Mouse (Mus musculus) spleen, postnatal 4 days (tissue): ENCODE data around the gene Stard5.

ENCODE experiments used
- DNase-seq, 2 experiments: peaks; one replicate each; pipeline ENCODE4 v3.0.0; 2022; ENCODE audit warnings: low spot score in 2 of 2

Stard5 gene

GRCm38 (mm10) chr7:83633856-83634255 lies 2.1 kb downstream of the Stard5 start:
- DNase-seq = no peak

- no peak for DNase-seq
Observed at GRCm38 (mm10) chr7:83635726-83636125, 4.0 kb downstream of the Stard5 start.

GRCm38 (mm10) chr7:83636425-83636824 lies 4.7 kb downstream of the Stard5 start:
- no peak for DNase-seq

DNA sequence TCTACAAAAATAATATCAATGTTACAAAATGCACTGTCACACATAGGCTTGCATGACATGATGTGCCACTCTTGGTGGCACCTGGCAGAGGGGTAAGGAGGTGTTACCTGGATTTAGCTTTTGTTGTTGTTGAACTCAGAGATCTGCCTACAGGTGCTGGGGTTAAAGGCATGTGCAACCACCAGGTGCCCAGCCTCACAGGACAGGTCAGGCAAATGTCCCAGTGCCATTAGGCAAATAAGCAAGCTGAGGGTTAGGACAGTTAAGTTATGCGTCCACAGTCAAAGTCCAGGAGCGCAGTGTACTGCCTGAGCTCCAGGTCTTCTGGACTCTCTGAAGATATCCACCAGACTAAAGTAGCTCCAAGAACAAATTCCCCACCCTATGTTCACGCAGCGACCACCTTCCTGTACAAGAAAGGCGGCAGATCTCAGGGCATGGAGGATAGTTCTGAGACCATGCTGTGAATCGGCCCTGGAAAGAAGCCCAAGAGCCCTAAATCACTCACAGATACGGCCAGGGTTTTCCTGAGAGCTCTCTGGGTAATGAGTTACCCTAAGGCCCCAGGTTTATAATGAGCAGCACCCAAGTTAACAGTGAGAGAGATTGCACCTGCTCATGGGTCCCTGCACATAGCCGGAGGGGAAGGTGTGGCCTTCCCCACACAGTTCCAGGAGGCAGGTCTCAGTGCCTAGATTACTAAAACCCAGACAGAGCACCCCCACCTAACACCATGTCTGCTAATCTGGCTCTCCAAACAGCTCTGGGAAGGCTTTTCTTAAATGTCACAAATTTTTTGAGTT lies 6.2 kb downstream of the Stard5 start:
- no peak for DNase-seq

- no peak for DNase-seq
Observed at GRCm38 (mm10) chr7:83639084-83639483, 7.3 kb downstream of the Stard5 start.

DNA sequence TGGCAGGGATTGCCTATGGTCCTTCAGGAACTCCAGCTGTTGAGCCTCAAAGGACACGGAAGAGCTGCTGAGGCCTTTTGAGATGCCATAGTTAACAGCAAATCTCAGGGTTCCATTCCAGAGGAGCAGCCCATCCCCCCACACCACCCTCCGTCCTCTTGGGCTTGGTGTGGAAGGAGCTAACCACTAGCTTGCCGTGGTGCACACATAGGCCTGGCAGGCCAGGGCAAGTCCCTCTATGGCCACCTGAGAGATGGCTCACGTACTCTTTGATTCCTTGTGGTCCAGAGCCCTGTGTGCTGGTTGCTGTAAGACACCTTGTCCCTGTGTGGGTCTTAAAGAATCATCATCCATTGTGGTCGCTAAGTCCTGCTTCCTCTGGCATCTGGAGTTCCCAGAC lies 8.8 kb downstream of the Stard5 start:
- DNase-seq = no peak

- DNase-seq = no peak
Observed at GRCm38 (mm10) chr7:83641163-83641562, 9.4 kb downstream of the Stard5 start.

- no peak for DNase-seq
Observed at GRCm38 (mm10) chr7:83643581-83643980, 11.8 kb downstream of the Stard5 start.

GRCm38 (mm10) chr7:83644761-83645160 lies 13.0 kb downstream of the Stard5 start:
- DNase-seq = no peak

- DNase-seq = no peak
Observed at GRCm38 (mm10) chr7:83645476-83645875, 13.7 kb downstream of the Stard5 start.

GRCm38 (mm10) chr7:83648807-83649206 lies 17.0 kb downstream of the Stard5 start:
- DNase-seq = no peak

- DNase-seq = no peak
Observed at GRCm38 (mm10) chr7:83650638-83651037, 18.9 kb downstream of the Stard5 start.

GRCm38 (mm10) chr7:83652498-83652897 lies 20.7 kb downstream of the Stard5 start:
- DNase-seq = no peak

- no peak for DNase-seq
Observed at GRCm38 (mm10) chr7:83653605-83654051, 21.9 kb downstream of the Stard5 start.

DNA sequence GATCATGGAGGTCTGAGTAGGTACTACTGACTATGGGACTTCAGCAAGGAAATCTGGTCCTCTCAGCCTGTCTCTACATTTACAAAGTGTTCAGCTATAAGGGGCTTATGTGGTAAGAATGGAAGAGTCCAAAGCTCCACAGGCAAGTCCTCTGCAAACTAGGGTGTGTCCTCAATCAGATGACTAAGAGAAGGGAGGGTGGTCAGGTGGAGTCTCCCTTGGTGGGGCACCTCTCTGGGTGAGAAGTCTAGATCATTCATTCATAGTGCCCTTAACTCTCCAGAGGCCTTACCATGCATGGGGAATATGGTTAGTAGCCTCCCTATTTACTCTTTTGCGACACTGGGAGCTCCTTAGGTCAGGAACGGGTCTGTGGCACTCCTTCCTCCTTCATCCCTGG lies 22.4 kb downstream of the Stard5 start:
- no peak for DNase-seq

GRCm38 (mm10) chr7:83654938-83655630 lies 23.3 kb downstream of the Stard5 start:
- peak; percentile 64 to 83 for DNase-seq

GRCm38 (mm10) chr7:83658716-83659115 lies 27.0 kb downstream of the Stard5 start:
- DNase-seq = no peak

DNA sequence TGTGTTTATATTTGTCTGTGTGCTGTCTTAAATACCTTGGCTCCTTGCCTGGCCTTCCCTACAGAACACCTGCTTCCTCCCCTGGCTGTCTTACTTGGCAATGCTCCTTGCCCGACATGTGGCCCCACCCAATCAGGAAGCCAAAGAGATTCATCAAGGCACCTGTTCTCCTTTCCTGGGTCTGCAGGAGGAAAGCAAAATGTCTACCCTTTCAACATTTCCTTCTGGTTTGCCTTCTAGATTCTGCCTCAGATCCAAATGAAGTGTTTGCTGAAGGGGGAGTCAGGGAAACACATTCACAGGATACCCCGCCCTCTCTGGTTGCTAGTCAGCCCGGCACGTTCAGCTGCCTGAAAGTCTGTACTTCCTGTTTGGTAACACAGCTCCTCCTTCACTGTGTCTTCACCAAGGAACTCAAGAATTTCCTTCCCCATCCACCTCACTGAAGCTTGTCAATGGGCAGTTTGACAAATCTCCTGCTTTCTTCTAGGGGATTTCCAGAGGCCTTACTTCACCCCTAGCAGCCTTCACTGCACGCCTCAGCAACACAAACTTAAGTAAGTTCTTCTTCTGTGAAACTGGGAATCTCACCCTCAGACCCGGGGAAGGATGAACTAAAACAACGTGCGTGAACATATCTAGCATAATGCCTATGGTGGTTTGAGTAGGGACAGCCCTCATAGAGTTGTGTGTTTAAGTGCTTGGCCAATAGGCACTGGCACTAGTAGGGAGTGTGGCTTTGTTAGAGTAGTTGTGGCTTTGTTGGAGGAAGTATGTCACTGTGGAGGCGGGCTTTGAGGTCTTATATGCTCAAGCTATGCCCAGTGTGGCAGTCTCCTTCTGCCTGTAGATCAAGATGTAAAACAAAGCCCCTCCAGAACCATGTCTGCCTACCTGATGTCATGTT lies 27.7 kb downstream of the Stard5 start:
- peak; percentile 52 to 72 for DNase-seq

- DNase-seq = no peak
Observed at GRCm38 (mm10) chr7:83660273-83660691, 28.5 kb downstream of the Stard5 start.

DNA sequence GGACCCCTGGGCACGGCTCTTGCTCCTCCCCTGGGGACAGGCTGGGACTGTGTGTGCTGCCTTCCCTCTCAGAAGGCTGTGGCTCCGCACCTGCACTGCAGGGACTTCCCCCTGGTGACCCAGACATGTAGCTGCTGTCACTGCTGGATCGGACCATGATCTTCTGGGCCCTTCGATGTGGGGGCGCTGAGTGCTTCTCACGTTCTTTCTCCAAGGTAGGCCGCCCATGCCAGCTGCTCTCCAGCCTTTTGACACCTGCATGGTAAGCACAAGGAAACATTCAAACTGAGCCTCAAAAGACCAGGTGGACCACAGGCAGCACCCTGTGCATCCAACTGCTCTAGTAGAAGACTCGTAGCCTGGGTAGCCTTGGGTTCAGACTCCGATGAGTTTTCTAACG lies 29.3 kb downstream of the Stard5 start:
- DNase-seq = peak in 1 of 2 experiments; percentile 73

GRCm38 (mm10) chr7:83661763-83662162 lies 30.0 kb downstream of the Stard5 start:
- no peak for DNase-seq
